In genomic region chr1:88348496-88349005, GRCm38 (mm10) we compare ENCODE assay signal across 15 mouse cellular contexts. TPM values are rescaled to one million over a fixed set of nuclear protein-coding genes. Genes with fewer than 3 reads are reported as not detected.
"Had no signal": no experiment of that assay in that cellular context is flagged by ENCODE, and none has a peak within 500 bp of the region (broad histone marks: within the 10 kb centered on the region; RNA-seq: fewer than 3 reads in every experiment).

No protein-coding gene starts in this region.

- H3K36me3 ChIP-seq: kidney, embryonic 15.5 days; limb, embryonic 13.5 days; midbrain, embryonic 12.5 days; neural tube, embryonic 13.5 days; stomach, embryonic 15.5 days had no signal

- H3K4me1 ChIP-seq: kidney, embryonic 15.5 days; limb, embryonic 13.5 days; stomach, embryonic 15.5 days had no signal

- DNase-seq: kidney, postnatal 4 days; left cerebral cortex, postnatal 4 days; lung, adult 18-20 months; retina, postnatal 1 day; right cerebral cortex, postnatal 4 days; spleen, adult 18-20 months had no signal

- ATAC-seq: midbrain, embryonic 16.5 days had no signal

- H3K4me2 ChIP-seq: kidney, embryonic 15.5 days; limb, embryonic 13.5 days; midbrain, embryonic 12.5 days; neural tube, embryonic 13.5 days; stomach, embryonic 15.5 days had no signal

- H3K9ac ChIP-seq: kidney, embryonic 15.5 days; limb, embryonic 13.5 days; liver, embryonic 14.5 days; midbrain, embryonic 12.5 days; neural tube, embryonic 13.5 days; stomach, embryonic 15.5 days had no signal

- H3K4me3 ChIP-seq: kidney, embryonic 15.5 days; layer of hippocampus, adult 2 months; limb, embryonic 13.5 days; midbrain, embryonic 12.5 days; neural tube, embryonic 13.5 days; stomach, embryonic 15.5 days had no signal

- H3K9me3 ChIP-seq: kidney, embryonic 15.5 days; limb, embryonic 13.5 days; midbrain, embryonic 12.5 days; neural tube, embryonic 13.5 days; stomach, embryonic 15.5 days had no signal

- H3K27ac ChIP-seq: kidney, embryonic 15.5 days; layer of hippocampus, adult 2 months; limb, embryonic 13.5 days; liver, embryonic 14.5 days; midbrain, embryonic 12.5 days; neural tube, embryonic 13.5 days; stomach, embryonic 15.5 days had no signal

- H3K27me3 ChIP-seq: kidney, embryonic 15.5 days; midbrain, embryonic 12.5 days; neural tube, embryonic 13.5 days; stomach, embryonic 15.5 days had no signal

RNA-seq across cellular contexts. Expression of gene Spp2, which starts 58.2 kb away (rescaled TPM):
- total RNA-seq: layer of hippocampus, adult 2 months; megakaryocyte-erythroid progenitor cell, adult 5-6 weeks had no signal
- polyA plus RNA-seq: limb, embryonic 13.5 days; midbrain, embryonic 12.5 days had no signal
